Mouse (Mus musculus): Measurements from ENCODE around the gene Chtop. TPM values are rescaled to one million over a fixed set of nuclear protein-coding genes. Genes with fewer than 3 reads are reported as not detected.

Chtop gene
- total and polyA plus RNA-seq, 3 experiments = 201 to 320 TPM; not detected in 1

- TF ChIP-seq ZMIZ1 (IDR thresholded peaks at IDR 0.05; ENCODE audit: low read depth, low read length) = no peak
- no peak; the same call in 1 of the 2 replicates for TF ChIP-seq MAX (IDR thresholded peaks at IDR 0.05; ENCODE audit: low read length)
- TF ChIP-seq RCOR1 (IDR thresholded peaks at IDR 0.05; ENCODE audit: low read depth, low read length) = no peak
- TF ChIP-seq USF2 (IDR thresholded peaks at IDR 0.05; ENCODE audit: borderline replicate concordance in 1 of 2, insufficient read depth in 1 of 2, low read depth in 1 of 2, low read length in 2 of 2) = no peak
- no peak for TF ChIP-seq CHD2 (IDR thresholded peaks at IDR 0.05; ENCODE audit: low read length)
- no peak for TF ChIP-seq GABPA (IDR thresholded peaks at IDR 0.05; ENCODE audit: low read depth, low read length)
- TF ChIP-seq MAZ (IDR thresholded peaks at IDR 0.05; ENCODE audit: low read depth, low read length) = no peak
- TF ChIP-seq ZC3H11A (IDR thresholded peaks at IDR 0.05; ENCODE audit: low read depth, low read length) = no peak
- no peak for TF ChIP-seq MEF2A (IDR thresholded peaks at IDR 0.05; ENCODE audit: extremely low read depth, insufficient replicate concordance, low read depth, low read length, poor library complexity, severe bottlenecking)
- 0 out of 2 replicates have a peak, but pooled peaks have one; percentile 37 for TF ChIP-seq TBP (IDR thresholded peaks at IDR 0.05; ENCODE audit: low read depth, low read length)
- no peak for TF ChIP-seq ZKSCAN1 (IDR thresholded peaks at IDR 0.05; ENCODE audit: low read depth, low read length)
- peak; percentile 62 for TF ChIP-seq SMC3 (IDR thresholded peaks at IDR 0.05; ENCODE audit: low read depth, low read length)
These were observed 16.1 kb upstream of the Chtop start (continued) for GRCm38 (mm10) chr3:90525421-90525820.

GRCm38 (mm10) chr3:90517711-90518110 lies 8.4 kb upstream of the Chtop start:
- Histone ChIP-seq H3K27ac (ENCODE audit: control insufficient read depth, low read depth, low read length) (no peak overlapping the region), H3K36me3 (ENCODE audit: control insufficient read depth in 1 of 2, insufficient read depth in 2 of 2, low read length in 2 of 2) (peaks cover 0 to 6% of the 10 kb centered on the region in 2 experiments; a peak in 2 of 4 replicates)
- TF ChIP-seq EP300 (IDR thresholded peaks at IDR 0.05; ENCODE audit: low read depth in 1 of 2, low read length in 2 of 2) = no peak

GRCm38 (mm10) chr3:90515789-90516188 lies 6.5 kb upstream of the Chtop start:
- Histone ChIP-seq H3K4me3 (ENCODE audit: control insufficient read depth in 1 of 2, insufficient read depth in 1 of 2, low read depth in 2 of 2, low read length in 2 of 2) (no peak overlapping the region), H3K9ac (ENCODE audit: control insufficient read depth, low read depth, low read length, poor library complexity, severe bottlenecking) (no peak overlapping the region), H3K4me1 (ENCODE audit: control insufficient read depth in 1 of 2, insufficient read depth in 2 of 2, low read length in 2 of 2) (peaks cover 0 to 16% of the 10 kb centered on the region in 2 experiments; a peak in 3 of 4 replicates), H3K36me3 (ENCODE audit: control insufficient read depth in 1 of 2, insufficient read depth in 2 of 2, low read length in 2 of 2) (peaks cover 0 to 6% of the 10 kb centered on the region in 2 experiments; a peak in 2 of 4 replicates), H3K27me3 (ENCODE audit: control insufficient read depth in 1 of 2, insufficient read depth in 2 of 2, low read length in 2 of 2) (no peaks in the 10 kb centered on the region), H3K79me2 (ENCODE audit: control insufficient read depth, insufficient read depth, low read length, poor library complexity) (no peaks in the 10 kb centered on the region; the same call in 1 of the 2 replicates), H3K27ac (ENCODE audit: control insufficient read depth, low read depth, low read length) (no peak overlapping the region), H3K9me3 (replicated peaks; ENCODE audit: insufficient read depth, low read length) (no peaks in the 10 kb centered on the region)
- DNase-seq (ENCODE audit: low read depth, low spot score) = no peak
- TF ChIP-seq ETS1 (IDR thresholded peaks at IDR 0.05; ENCODE audit: low read depth, low read length) (no peak), MYB (IDR thresholded peaks at IDR 0.05; ENCODE audit: low read depth, low read length) (no peak), ZC3H11A (IDR thresholded peaks at IDR 0.05; ENCODE audit: low read depth, low read length) (no peak), RAD21 (IDR thresholded peaks at IDR 0.05; ENCODE audit: low read depth, low read length) (no peak), BHLHE40 (IDR thresholded peaks at IDR 0.05; ENCODE audit: borderline replicate concordance, low read depth, low read length) (no peak), ZKSCAN1 (IDR thresholded peaks at IDR 0.05; ENCODE audit: low read depth, low read length) (no peak), TBP (IDR thresholded peaks at IDR 0.05; ENCODE audit: low read depth, low read length) (no peak), HCFC1 (IDR thresholded peaks at IDR 0.05; ENCODE audit: low read depth, low read length) (no peak), NELFE (IDR thresholded peaks at IDR 0.05; ENCODE audit: low read depth, low read length) (no peak), GABPA (IDR thresholded peaks at IDR 0.05; ENCODE audit: low read depth, low read length) (no peak), ZNF384 (IDR thresholded peaks at IDR 0.05; ENCODE audit: low read depth, low read length) (no peak), CTCF (IDR thresholded peaks at IDR 0.05 in 2 of 3, conservative IDR thresholded peaks at IDR 0.05 in 1 of 3; ENCODE audit: control insufficient read depth in 1 of 3, insufficient read depth in 1 of 3, low read depth in 2 of 3, low read length in 3 of 3, poor library complexity in 1 of 3, severe bottlenecking in 1 of 3) (no peak), CHD1 (IDR thresholded peaks at IDR 0.05; ENCODE audit: low read depth, low read length) (no peak), MYC (IDR thresholded peaks at IDR 0.05; ENCODE audit: low read depth, low read length) (no peak), MAX (IDR thresholded peaks at IDR 0.05; ENCODE audit: low read length) (no peak), MAFK (IDR thresholded peaks at IDR 0.05; ENCODE audit: borderline replicate concordance, low read depth, low read length) (no peak), SIN3A (IDR thresholded peaks at IDR 0.05; ENCODE audit: low read length) (no peak), RCOR1 (IDR thresholded peaks at IDR 0.05; ENCODE audit: low read depth, low read length) (no peak), UBTF (IDR thresholded peaks at IDR 0.05; ENCODE audit: borderline replicate concordance, insufficient read depth, low read depth, low read length) (no peak), POLR2AphosphoS5 (IDR thresholded peaks at IDR 0.05; ENCODE audit: borderline replicate concordance, low read depth, low read length) (no peak)

More at GRCm38 (mm10) chr3:90517711-90518110, 8.4 kb upstream of the Chtop start:
- Histone ChIP-seq H3K27me3 (ENCODE audit: control insufficient read depth in 1 of 2, insufficient read depth in 2 of 2, low read length in 2 of 2) (no peaks in the 10 kb centered on the region), H3K9me3 (replicated peaks; ENCODE audit: insufficient read depth, low read length) (no peaks in the 10 kb centered on the region), H3K4me3 (ENCODE audit: control insufficient read depth in 1 of 2, insufficient read depth in 1 of 2, low read depth in 2 of 2, low read length in 2 of 2) (no peak overlapping the region), H3K9ac (ENCODE audit: control insufficient read depth, low read depth, low read length, poor library complexity, severe bottlenecking) (no peak overlapping the region), H3K79me2 (ENCODE audit: control insufficient read depth, insufficient read depth, low read length, poor library complexity) (no peaks in the 10 kb centered on the region; the same call in 1 of the 2 replicates), H3K4me1 (ENCODE audit: control insufficient read depth in 1 of 2, insufficient read depth in 2 of 2, low read length in 2 of 2) (peaks cover 0 to 13% of the 10 kb centered on the region in 2 experiments; a peak in 3 of 4 replicates)
- DNase-seq (ENCODE audit: low read depth, low spot score) = no peak

All from MEL (cell line).